Mouse (Mus musculus) mouse embryonic stem cell (cell line): Measurements from ENCODE around the gene Dtl.

Experiments used
- in situ Hi-C, 2 experiments: fragments of 300-500 bp; cut with MboI; formaldehyde crosslinking; loops; 1 replicate in 1 of 2; 3 replicates in 1 of 2; pipeline ENCODE4 v1.14.3; 2019 to 2020; ENCODE audit warnings: low sequenced_read_pairs in 2 of 2, low pct_unique_long_range_greater_than_20kb in 1 of 2, mixed read lengths in 1 of 2; ENCODE audit not compliant: unreplicated experiment in 1 of 2

Dtl gene

GRCm38 (mm10) chr1:191575458-191576247, at the start of gene Dtl, which contains the start of gene Ints7:
TSS of gene Dtl (minus strand) at chr1:191575544.
TSS of gene Ints7 (plus strand) at chr1:191575636.
- in situ Hi-C loops, result loop anchor here in 1 of 2 experiments (25.0 kb wide), 1 partner anchor 237 kb away; the partner anchor contains the start of gene Nek2

DNA sequence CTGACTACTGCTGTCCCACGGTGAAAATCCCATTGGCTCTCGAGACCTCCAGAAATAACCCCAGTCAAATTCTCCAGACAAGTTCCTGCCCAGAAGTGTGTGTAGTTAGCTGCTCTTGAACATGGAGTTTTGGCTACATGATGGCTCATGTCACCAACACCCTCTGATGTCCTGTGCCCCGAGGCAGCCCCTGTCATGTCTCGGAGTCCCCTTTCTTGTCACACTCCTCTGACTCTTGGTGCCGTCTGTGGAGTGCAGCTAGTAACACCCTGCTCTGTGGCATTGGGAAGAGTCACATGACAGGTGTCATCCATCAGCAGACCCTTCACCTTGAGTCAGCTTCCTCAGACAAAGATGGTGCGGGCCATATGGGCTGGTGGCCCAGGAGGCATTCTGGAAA, 49.7 kb upstream of the Dtl start:
- in situ Hi-C loops, result no loop called here

DNA sequence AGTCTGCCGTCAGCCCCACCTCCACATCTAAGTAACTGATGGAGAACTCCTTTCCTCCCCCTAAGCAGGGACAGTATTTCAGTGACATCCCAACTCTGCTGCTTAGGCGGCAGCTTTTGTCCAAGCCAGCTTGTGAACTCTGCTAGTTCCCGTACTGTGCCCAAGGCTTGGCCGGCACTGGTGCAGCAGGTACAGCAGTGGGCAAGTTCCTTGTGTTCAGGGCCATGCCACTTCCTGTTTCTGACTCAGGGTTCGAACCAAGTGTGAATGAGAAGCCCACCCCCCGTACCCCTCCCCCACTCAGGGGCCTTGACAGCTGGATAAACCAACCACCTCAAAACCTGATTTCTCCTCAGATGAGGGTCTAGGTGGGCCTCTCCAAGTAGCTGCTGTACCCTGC, 49.1 kb upstream of the Dtl start:
- in situ Hi-C loops, result loop anchor here in 1 of 2 experiments (25.0 kb wide), 1 partner anchor 188 kb away; the partner anchor contains the start of gene Nek2

DNA sequence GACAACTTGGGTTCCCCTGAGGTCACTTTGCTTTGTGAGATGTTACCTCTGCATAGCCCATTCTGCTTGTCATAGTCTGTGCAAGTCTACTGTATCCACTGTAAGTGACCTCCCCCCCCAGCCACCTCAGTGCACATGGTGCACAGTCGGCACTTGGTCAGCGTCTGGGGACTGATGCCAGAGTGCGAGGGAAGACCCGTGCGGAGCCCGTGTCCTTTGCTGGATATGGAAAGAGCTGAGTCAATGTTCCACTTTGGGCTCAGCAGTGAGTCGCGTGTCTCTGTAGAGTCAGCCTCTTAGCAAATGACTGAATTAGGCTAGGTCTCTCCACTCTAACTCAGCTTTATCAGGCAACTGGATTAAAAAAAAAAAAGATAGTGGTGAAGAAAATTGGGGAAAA, 47.5 kb upstream of the Dtl start:
- in situ Hi-C loops, result loop anchor here in 1 of 2 experiments (25.0 kb wide), 1 partner anchor 190 kb away; the partner anchor contains the start of gene Nek2

GRCm38 (mm10) chr1:191621096-191621495, 45.8 kb upstream of the Dtl start:
- in situ Hi-C loops, result loop anchor here in 1 of 2 experiments (25.0 kb wide), 1 partner anchor 191 kb away; the partner anchor contains the start of gene Nek2

DNA sequence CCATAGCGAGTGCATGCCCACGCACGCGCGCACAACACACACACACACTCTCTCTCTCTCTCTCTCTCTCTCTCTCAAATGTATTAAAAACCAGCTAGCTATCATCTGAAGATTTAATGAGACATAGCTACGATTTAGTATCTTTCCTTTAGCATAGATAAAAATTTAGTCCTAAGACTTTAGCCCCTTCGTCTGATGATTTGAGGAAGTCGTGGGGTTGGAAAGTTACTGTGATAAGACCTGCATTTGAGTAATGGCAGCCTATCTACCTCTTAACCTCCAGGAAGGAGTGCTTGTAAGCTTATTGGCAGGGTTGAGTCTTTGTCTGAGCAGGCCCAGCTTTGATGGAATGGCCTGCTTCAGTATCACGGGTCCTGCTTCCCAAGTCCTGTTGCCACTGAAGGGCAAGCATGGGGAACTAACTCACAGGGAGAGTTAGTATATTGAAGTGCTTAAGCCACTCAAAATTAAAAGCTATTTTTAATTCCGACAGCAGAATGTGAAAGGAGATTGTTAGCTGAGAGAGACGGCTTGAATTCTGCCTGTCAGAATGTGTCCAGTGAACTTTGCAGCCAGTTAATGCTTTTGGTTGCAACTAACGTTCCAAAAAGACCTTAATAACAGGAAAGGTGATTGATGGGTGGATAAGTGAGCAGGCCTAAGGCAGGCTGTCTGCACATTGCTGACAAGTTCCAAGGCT, 42.9 kb upstream of the Dtl start:
- in situ Hi-C loops, result loop anchor here in 1 of 2 experiments (25.0 kb wide), 1 partner anchor 194 kb away; the partner anchor contains the start of gene Nek2

- in situ Hi-C loops, result loop anchor here in 1 of 2 experiments (25.0 kb wide), 1 partner anchor 195 kb away; the partner anchor contains the start of gene Nek2
Measured at GRCm38 (mm10) chr1:191617589-191617988, 42.2 kb upstream of the Dtl start.

- in situ Hi-C loops, result loop anchor here in 1 of 2 experiments (25.0 kb wide), 1 partner anchor 196 kb away; the partner anchor contains the start of gene Nek2
Measured at GRCm38 (mm10) chr1:191616245-191616644, 40.9 kb upstream of the Dtl start.

DNA sequence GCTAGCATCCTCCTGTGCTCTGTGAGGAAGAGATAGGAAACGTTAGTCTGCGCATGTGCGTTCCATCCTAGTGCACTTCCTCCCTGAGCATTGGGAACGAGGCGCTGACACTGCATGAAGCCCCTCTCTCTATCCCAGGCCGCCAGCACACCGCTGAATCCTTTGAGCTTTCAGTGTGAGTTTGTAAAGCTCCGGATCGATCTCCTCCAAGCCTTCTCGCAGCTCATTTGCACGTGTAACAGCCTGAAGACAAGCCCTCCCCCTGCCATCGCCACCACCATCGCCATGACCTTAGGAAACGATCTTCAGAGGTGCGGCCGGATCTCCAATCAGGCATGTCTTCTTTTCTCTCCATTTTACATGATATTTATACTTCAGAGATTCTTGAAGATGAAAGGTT, 37.5 kb upstream of the Dtl start:
- in situ Hi-C loops, result loop anchor here in 1 of 2 experiments (25.0 kb wide), 1 partner anchor 199 kb away; the partner anchor contains the start of gene Nek2

- in situ Hi-C loops, result loop anchor here in 1 of 2 experiments (25.0 kb wide), 1 partner anchor 201 kb away; the partner anchor contains the start of gene Nek2
Measured at GRCm38 (mm10) chr1:191611686-191612085, 36.3 kb upstream of the Dtl start.

GRCm38 (mm10) chr1:191610357-191610756, 35.0 kb upstream of the Dtl start:
- in situ Hi-C loops, result loop anchor here in 1 of 2 experiments (25.0 kb wide), 1 partner anchor 202 kb away; the partner anchor contains the start of gene Nek2

GRCm38 (mm10) chr1:191609578-191609977, 34.2 kb upstream of the Dtl start:
- in situ Hi-C loops, result loop anchor here in 1 of 2 experiments (25.0 kb wide), 1 partner anchor 203 kb away; the partner anchor contains the start of gene Nek2

GRCm38 (mm10) chr1:191609051-191609450, 33.7 kb upstream of the Dtl start:
- in situ Hi-C loops, result loop anchor here in 1 of 2 experiments (25.0 kb wide), 1 partner anchor 203 kb away; the partner anchor contains the start of gene Nek2

- in situ Hi-C loops, result loop anchor here in 1 of 2 experiments (25.0 kb wide), 1 partner anchor 208 kb away; the partner anchor contains the start of gene Nek2
Measured at GRCm38 (mm10) chr1:191604690-191605089, 29.3 kb upstream of the Dtl start.

- in situ Hi-C loops, result loop anchor here in 1 of 2 experiments (25.0 kb wide), 1 partner anchor 213 kb away; the partner anchor contains the start of gene Nek2
Measured at GRCm38 (mm10) chr1:191599210-191599609, 23.9 kb upstream of the Dtl start.

DNA sequence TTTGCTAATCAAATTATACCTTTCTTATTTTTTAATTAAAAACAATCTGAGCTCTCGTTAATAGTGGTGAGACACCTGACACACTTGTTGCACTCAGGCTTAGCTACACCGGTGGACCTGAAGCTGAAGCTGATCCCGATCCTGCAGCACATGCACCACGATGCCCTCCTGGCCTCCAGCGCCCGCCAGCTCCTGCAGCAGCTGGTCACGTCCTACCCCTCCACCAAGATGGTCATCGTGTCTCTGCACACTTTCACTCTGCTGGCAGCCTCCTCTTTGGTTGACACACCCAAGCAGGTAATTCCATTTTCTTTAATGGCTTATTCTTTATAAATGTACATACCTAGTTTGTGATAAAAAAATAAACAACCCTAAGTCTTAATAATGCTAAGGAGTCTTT, 20.7 kb upstream of the Dtl start:
- in situ Hi-C loops, result loop anchor here in 1 of 2 experiments (25.0 kb wide), 1 partner anchor 216 kb away; the partner anchor contains the start of gene Nek2

GRCm38 (mm10) chr1:191592016-191592720, 16.8 kb upstream of the Dtl start:
- in situ Hi-C loops, result loop anchor here in 1 of 2 experiments (25.0 kb wide), 1 partner anchor 220 kb away; the partner anchor contains the start of gene Nek2
